Mouse (Mus musculus): Measurements from ENCODE around the gene Bckdha.

DNA sequence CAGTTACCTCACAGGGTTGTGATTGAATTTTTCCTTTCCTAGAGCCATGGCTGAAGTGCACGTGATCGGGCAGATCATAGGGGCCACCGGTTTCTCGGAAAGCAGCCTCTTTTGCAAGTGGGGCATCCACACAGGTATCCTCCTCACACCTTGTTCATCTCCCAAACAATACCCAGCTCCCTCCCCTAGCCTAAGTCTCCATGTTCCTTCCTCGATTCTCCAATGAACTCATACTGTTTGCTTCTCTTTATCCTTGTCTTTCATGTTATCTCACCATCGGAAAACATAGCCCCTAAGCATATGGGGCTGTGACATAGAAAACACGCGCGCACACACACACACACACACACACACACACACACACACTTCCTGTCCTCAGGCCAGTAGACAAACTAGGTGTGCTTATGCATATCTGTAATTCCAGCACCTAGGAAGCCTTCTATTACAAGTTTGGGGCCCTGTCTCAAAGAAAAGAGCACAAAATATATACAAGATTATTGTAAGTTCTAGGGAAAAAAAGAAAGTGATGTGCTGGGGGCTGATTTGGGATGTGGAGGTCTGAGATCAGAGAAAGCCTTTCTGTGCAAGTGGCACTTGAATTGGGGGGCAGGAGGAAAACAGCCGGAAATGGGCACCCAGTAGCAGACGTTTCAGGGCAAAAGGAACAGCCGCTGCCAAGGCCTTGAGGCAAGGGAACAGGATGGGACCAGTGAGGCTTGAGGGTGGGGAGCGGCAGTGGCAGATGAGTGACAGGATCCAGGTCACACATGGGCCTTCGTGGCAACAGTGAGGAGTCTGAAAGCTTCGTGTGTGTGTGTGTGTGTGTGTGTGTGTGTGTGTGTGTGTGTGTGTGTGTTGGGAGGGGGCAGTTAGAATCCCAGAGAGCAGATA, 22.8 kb upstream of the Bckdha start:
- TF ChIP-seq CTCF (IDR thresholded peaks at IDR 0.05; ENCODE audit: insufficient read depth, low read depth, low read length) = no peak
- no peak for TF ChIP-seq POLR2A (IDR thresholded peaks at IDR 0.05; ENCODE audit: insufficient read depth, low read depth, low read length)

All from olfactory bulb, adult 2 months (tissue).